Comparison of ENCODE assay signal across 8 mouse cellular contexts in genomic region chr1:89750495-89750894, GRCm38 (mm10).
DNase-seq lines count a peak whose midpoint lies in the region; ATAC-seq and TF ChIP-seq lines count a peak whose summit lies in the region.

No protein-coding gene starts in this region.

- no peaks in the 10 kb centered on the region for H3K27me3 ChIP-seq in embryonic facial prominence, embryonic 13.5 days
- no peaks in the 10 kb centered on the region for H3K27me3 ChIP-seq in kidney, adult 2 months (replicated peaks; ENCODE audit: control insufficient read depth, insufficient read depth, low read length)
- H3K27me3 ChIP-seq in midbrain, embryonic 13.5 days, result peaks cover 50% of the 10 kb centered on the region

- ATAC-seq in embryonic facial prominence, embryonic 13.5 days (ENCODE audit: insufficient number of reproducible peaks, insufficient read depth, low FRiP score, low TSS enrichment, low read depth), result no peak
- ATAC-seq in midbrain, embryonic 13.5 days, result peak; percentile 85
- ATAC-seq in CD4-positive, CD25-positive, alpha-beta regulatory T cell, adult 4 months, result no peak

- no peak for TF ChIP-seq CTCF in layer of hippocampus, adult 2 months (conservative IDR thresholded peaks at IDR 0.05)
- no peak for TF ChIP-seq CTCF in kidney, adult 2 months (conservative IDR thresholded peaks at IDR 0.05; ENCODE audit: insufficient read depth, insufficient read length, low read depth, low read length)

- 10% methylated on average over 9 of the region's 9 CpGs for WGBS in embryonic facial prominence, embryonic 13.5 days
- WGBS in kidney, adult 2 months, result 20% methylated on average over 9 of the region's 9 CpGs
- WGBS in midbrain, embryonic 13.5 days, result 2% methylated on average over 9 of the region's 9 CpGs

- H3K4me2 ChIP-seq in embryonic facial prominence, embryonic 13.5 days, result peak overlapping the region; percentile 42
- H3K4me2 ChIP-seq in midbrain, embryonic 13.5 days (replicated peaks), result peak overlapping the region; percentile 48

- no peaks in the 10 kb centered on the region for H3K9me3 ChIP-seq in embryonic facial prominence, embryonic 13.5 days
- H3K9me3 ChIP-seq in midbrain, embryonic 13.5 days, result no peaks in the 10 kb centered on the region

- H3K36me3 ChIP-seq in embryonic facial prominence, embryonic 13.5 days, result 0 out of 2 replicates have a peak, but pooled peaks cover 3% of the 10 kb centered on the region
- H3K36me3 ChIP-seq in kidney, adult 2 months (ENCODE audit: control insufficient read depth, insufficient read depth, low read length), result no peaks in the 10 kb centered on the region
- H3K36me3 ChIP-seq in midbrain, embryonic 13.5 days, result peaks cover 8% of the 10 kb centered on the region; the same call in 1 of the 2 replicates

- no peak for TF ChIP-seq POLR2A in kidney, adult 2 months (IDR thresholded peaks at IDR 0.05; ENCODE audit: low read depth, low read length)

- no peak overlapping the region for H3K9ac ChIP-seq in embryonic facial prominence, embryonic 13.5 days
- H3K9ac ChIP-seq in midbrain, embryonic 13.5 days (replicated peaks), result no peak overlapping the region

- H3K4me3 ChIP-seq in layer of hippocampus, adult 2 months, result peak overlapping the region; percentile 28
- H3K4me3 ChIP-seq in embryonic facial prominence, embryonic 13.5 days, result no peak overlapping the region
- H3K4me3 ChIP-seq in kidney, adult 2 months (ENCODE audit: insufficient read depth, low read depth, low read length), result peak overlapping the region; percentile 9; the same call in 1 of the 2 replicates
- peak overlapping the region; percentile 16; the same call in 1 of the 2 replicates for H3K4me3 ChIP-seq in midbrain, embryonic 13.5 days (replicated peaks)

- no peak for DNase-seq in layer of hippocampus, adult 2 months (ENCODE audit: low spot score in 2 of 2)
- no peak for DNase-seq in layer of hippocampus, postnatal 10 days (ENCODE audit: low spot score in 2 of 2)
- peak; percentile 57 for DNase-seq in kidney, adult 2 months
- DNase-seq in ovary, postnatal 36 days (ENCODE audit: low spot score), result no peak
- no peak for DNase-seq in gastrocnemius, postnatal 10 days

- peaks cover 15% of the 10 kb centered on the region for H3K4me1 ChIP-seq in embryonic facial prominence, embryonic 13.5 days
- peaks cover 7% of the 10 kb centered on the region for H3K4me1 ChIP-seq in kidney, adult 2 months (ENCODE audit: control insufficient read depth, insufficient read depth, low read length)
- H3K4me1 ChIP-seq in midbrain, embryonic 13.5 days (replicated peaks), result peaks cover 49% of the 10 kb centered on the region

- H3K27ac ChIP-seq in layer of hippocampus, adult 2 months, result no peak overlapping the region
- no peak overlapping the region for H3K27ac ChIP-seq in embryonic facial prominence, embryonic 13.5 days
- no peak overlapping the region for H3K27ac ChIP-seq in kidney, adult 2 months (ENCODE audit: insufficient read depth, low read depth, low read length)
- peak overlapping the region; percentile 71 for H3K27ac ChIP-seq in midbrain, embryonic 13.5 days
